Mouse (Mus musculus): ENCODE results near the gene Slc26a3.

The Slc26a3 gene

GRCm38 (mm10) chr12:31512634-31513411 is 122.2 kb downstream of the Slc26a3 start:
- CTCF ChIA-PET: no interaction called here

DNA sequence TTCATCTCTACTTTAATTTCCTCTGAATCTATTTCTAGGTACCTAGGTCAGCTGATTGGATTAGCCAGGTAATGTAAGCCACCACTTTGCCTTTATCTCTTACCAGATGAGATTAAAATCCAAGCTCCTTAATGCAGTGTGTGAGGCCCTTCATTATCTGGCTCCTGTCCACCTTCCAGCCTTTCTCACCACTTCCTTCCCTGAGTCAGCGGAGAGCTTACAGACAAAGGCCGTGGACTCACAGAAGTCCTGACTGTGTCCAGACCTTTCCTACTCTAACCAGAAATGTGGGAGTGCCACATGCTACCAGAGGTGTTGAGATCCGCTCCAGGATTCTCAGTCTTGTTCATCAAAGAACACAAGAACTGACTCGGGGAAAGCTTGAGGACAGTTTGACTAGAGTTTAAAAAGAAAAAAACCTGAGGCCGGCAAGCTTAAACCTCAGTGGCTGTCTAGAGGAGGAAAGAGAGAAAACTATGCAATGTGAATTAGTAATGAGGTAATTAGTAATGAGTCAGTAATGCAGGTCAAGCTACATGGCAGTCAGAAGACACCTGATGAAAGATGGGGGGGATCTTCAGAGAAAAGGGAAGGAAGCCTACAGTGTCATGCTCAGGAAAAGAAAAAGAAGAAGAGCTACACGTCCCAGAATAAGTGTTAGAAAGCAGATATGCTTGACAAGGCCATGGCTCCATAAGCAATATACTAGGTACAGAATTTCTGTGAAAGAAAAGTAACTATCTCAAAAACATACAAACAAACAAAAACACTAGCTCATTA is 123.2 kb downstream of the Slc26a3 start:
- CTCF ChIA-PET: interaction anchor here (0.8 kb wide), 1 partner anchor 9 kb away, joined by 3 read pairs; no protein-coding TSS in a partner anchor

- CTCF ChIA-PET: no interaction called here
Observed at GRCm38 (mm10) chr12:31520119-31520518, 129.4 kb downstream of the Slc26a3 start.

DNA sequence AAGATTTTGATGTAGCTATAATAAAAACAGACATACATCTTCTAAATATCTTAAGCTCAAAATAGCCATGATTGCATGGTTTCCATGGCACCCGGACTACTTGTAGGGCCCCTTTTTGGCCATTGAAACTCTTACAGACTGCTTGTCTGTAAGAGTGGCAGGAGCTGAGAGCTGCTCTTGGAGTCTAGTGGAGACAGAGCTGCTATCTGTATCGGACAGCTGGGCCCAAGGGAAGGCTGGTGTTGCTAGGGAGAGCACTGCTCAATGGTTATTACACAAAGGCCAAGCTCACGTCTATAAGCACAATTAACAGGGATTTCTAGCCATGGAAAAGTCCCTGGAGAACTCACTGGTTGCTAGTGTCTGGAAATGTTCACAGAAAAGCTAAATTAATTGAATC is 130.7 kb downstream of the Slc26a3 start:
- CTCF ChIA-PET: no interaction called here

Data from spleen, embryonic (tissue).